Mouse (Mus musculus) right cerebral cortex, adult 18-20 months (tissue): ENCODE measurements around the gene Nfe2l1.
"Not testable (repeated sequence)": the region's sequence is repeated elsewhere in the genome, so short reads cannot be mapped to it uniquely, and the experiment has no call there.

Source experiments
- DNase-seq: peaks from one replicate; pipeline ENCODE4 v3.0.0; 2022; ENCODE audit warnings: mixed read lengths

Gene Nfe2l1

DNA sequence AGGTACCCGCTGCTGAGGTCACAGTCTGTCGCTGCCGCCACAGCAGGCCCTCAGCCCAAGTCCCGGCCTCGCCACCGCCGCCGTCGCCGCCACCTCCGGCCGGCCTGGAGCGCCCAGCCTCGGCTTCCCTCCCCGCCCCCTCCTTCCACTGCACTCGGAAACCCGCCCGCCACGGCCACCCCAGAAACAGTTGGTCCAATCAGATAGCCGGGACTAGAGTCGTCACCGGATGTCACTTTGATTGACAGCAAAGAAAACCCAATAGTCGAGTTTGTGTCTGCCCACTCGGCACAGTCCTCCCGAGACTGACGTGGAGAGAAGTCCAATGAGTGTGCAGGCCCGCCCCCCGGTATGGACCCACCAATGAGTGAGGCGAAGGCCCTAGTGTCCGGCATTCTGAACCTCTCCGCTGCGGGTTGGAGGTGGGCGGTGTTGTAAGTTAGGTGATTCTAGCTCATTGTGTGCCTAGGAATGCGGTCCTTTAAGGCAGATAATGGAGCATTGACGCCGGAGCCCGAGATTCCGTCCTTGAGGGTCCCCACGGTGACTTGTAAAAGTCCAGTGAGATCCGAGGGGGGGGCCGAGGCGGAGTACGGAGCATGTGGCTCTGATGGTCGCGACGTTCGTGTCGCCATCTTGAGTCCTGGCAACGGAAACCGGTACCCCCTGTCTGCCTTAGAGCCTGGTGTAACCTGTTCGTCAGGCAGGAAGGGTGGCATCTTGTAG is at the start of gene Nfe2l1:
Nfe2l1 (minus strand) TSS at position 156 of the 726 bp plus-strand sequence.
- peak; percentile 100 for DNase-seq

DNA sequence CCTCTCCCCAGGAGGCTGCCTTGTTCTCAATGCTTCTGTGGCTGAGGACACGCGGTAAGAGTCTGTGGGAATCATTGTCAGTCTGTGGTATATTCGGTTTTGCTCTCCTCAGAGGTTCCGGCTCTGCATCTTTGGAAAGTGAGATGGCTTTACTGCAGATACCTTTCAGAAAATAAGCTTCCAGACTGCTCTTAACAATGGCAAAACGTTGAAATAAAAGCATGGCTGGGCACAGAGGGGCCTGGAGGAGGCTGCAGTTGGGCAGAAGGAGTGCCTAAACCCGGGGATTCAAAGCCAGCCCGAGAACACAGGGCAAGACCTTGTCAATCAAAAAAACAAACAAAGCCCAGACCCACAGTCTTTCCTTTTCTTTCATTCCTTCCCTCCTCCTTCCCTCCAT is 49.6 kb upstream of the Nfe2l1 start:
- DNase-seq = no peak

GRCm38 (mm10) chr11:96878715-96879114 is 48.9 kb upstream of the Nfe2l1 start:
- DNase-seq = no peak

DNA sequence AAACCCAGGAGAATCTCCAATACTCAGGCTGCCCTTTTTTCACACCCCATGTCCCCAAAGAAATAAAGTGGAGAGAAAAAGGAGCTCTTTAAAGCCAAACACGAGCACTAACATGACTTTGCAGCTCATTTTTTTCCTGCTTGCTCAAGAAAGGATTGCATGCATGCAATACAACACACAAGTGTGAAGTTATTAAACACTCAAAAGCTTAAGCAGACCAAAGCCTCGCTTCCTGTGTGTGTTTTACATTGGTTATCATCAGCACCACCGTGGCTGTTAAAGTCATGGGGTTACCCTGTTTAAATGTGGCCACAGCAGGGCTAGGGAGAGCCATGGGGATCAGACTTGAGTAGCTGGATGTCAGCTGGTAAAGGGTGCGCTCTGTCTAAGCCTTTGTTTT is 47.3 kb upstream of the Nfe2l1 start:
- DNase-seq = no peak

DNA sequence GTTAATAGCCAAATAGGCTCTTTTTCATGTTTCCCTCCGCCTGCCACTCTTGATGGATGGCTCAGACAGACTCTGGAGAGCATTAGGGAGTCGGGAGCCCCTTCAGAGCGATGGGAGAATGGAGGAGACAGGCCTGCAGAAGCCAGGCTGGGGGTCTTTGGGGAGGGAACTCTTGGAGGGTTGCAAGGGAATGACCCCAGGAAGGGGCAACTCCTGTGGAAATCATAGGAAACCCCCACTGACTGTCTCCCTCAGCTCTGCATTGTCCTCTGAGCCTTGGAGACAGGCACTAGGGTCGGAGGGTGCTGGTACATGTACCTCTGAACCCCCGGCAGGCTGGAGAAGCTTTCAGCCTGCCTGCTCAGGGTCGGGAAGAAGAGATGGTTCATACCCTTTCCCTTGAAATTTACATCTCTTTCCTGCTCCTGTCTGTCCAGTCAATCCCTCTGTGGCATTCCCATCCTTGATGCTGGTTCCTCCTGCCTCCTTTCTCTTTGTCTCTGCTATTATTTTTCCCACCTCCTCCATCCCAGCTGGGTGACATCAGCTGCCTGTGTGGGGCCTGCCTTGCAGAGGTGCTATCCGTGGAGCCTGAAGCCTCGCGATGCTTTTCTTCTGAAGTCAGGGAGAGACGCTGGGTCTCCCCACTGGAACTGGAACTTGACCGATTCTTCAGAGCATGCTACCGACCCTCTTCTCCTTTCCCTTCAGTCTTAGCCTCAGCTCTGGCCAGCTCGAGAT is 46.7 kb upstream of the Nfe2l1 start:
- peak; percentile 37 for DNase-seq

DNA sequence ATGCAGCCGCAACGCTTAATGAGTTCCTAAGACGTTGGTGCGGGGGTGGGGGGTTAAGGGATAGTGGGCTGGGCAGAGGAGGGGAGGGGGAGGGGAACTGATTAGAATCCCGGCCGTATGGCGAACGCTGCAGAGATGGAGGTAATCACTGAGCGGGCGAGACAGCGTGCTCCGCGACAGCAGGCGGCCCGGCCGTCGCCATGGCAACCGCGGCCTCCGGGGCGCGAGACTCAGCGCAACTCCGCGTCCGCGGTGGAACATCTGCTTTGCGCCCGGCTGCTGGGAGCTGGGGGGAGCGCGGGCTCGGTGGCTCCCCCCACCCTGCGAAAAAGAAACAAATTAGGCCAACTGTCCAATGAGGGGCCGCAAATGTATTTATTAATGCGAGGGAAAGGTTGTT is 46.0 kb upstream of the Nfe2l1 start:
- DNase-seq = peak; percentile 88

GRCm38 (mm10) chr11:96875270-96875669 is 45.5 kb upstream of the Nfe2l1 start:
- DNase-seq = no peak

DNA sequence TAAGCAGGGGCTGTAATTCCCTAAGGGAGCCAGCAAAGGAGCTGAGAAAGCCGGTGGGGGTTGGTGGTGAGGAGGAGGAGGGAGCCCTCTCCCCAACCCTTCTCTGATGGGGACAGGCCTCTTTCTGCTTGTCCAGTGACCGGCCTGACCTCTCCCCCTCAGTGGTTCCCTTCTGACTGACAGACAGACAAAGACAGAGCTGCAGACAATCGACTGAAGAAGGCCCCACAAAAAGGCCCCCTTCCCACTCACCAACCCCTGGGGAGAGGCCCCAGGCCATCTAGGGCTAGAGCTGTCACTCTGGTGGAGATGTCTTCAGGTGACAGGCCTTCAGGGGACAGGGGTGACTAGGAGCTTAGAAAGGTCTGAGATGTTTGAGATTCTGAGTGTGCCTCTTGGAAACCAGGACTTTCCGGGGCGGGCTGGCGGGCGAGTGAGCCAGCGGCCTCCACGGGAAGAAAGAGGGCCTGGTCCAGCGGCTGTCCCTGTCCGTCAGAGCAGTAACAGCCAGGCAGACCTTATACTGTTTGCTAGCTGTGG is 43.9 kb upstream of the Nfe2l1 start:
- DNase-seq = no peak

DNA sequence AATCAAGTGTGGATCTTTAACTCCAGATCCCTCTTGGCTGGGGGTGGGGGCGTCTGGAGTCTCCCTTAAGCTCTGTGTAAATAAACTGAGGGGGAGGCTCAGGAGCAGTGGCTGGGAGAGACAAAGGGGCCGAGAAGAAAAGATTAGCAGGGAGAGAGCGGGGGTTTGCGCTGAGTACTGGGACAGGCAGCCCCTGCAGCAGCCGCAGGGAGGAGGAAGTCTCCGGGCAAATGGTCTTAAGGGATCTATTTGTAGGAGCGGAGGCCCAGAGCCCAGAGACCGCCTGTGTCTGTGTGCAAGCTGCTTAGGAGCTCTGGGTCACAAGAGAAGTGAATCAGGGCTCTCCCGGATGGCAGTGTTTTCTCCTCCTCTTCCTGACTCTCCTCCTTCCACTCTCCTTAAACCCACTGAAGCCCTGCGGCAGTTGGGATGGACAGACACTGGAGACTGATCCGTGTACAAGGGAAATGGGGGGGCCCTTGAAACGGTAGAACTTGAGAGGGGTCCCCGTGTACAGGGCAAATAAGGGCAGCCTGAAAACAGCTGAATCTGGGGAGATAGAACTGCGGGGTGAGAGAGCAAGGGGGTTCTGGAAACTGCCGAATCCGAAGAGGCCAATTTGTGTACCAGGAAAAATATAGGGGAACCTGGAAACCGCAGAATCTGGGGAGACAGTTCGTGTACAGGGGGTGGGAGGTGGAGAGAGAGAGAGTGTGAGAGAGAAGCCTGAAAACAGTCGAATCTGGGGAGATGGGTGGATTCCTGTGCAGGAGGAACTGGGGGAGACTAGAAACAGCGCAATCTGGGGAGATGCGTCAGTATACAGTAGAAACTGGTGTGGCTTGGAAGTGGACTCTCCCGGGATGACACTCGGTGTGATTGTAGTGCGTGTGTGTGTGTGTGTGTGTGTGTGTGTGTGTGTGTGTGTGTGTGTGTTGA is 42.9 kb upstream of the Nfe2l1 start:
- peak; percentile 21 for DNase-seq

DNA sequence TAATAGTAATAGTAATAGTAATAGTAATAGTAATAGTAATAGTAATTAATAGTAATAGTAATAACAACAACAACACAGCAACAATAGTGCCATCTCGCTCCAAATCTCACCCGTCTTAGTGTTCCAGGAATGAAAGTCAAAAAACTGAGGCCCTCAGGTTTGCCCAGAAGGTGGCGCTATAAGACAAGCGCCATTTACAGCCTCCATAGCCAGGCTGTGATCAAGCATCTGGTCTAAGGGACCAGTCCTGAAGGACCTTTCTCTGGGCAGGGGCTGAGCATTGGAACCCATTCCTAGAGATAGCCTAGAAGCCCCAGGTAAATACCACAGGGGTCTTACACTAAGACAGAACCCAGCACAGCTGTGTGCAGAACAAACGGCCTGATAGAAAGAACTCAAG is 37.4 kb upstream of the Nfe2l1 start:
- peak; percentile 54 for DNase-seq

DNA sequence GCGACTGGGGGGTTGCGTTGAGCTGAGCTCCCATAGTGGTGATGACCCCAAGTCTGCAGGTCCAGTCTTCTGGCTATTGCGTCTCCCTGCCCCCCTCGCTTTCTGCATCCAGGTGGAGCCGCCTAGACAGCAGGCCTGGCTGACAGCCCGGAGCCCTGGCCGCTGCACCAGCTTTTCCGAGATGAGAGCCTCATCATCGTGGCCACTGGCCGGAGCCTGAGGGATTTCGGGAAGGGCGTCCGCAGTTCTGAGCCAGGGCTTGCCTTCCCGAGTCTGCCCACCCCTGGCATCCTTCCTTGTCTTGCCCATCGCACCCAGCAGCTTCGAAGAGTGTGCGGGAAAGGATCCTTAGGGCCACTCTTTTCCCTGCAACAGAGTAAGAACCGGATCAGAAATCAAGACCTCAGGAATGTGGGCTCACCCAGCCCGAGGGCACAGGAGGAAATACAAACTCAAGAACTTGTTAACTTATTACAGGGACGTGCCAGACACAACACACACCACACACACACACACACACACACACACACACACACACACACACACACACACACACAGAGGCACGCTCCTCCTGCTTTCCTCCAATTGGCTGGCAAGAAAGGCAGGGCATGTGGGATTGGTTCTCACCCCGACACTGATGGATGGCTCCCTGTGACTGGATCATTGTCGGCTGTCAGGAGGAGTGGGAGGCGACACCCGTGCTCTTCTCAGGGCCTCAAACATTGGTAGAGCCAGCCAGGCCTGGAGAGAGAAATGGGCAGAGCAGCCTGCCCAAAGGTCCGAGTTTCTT is 33.6 kb upstream of the Nfe2l1 start:
- DNase-seq = no peak

DNA sequence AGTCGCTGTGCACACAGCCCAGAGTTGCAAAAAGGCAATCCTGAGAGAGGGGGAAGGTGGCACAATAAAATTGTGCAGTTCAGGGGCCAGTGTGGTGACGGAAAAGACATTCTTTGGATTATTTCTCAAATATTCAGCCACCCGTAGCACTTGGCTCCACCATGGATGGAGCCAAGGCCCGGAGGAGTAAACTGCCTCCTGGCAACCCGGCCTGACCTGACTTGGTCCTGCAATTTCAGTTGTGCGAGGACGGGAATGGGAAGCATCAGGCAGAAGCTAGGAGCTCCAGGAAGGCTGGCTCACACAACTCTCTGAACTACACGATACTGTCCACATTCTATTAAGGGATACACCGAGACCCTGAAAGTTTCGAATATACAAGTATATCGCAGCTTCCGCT is 32.8 kb upstream of the Nfe2l1 start:
- no peak for DNase-seq

DNA sequence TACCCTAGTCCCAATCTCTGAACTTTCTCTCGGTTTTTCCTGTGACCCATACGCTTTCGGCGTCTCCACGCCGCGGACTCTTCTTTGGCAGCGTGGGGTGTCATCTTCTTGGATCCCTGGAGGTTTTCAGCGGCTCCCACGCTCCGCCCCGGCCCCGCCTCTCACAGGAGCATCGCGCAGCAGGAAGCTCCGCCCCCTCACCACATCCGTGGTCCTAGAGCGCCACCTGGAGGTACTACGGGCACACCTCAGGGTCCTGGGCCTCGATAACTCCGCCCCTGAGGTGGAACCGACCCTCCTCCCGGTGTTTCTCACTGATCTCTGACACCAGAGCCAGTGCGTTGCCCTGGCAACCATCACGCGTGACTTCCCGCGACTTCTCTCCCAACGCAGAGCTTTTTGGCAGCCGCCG is 32.1 kb upstream of the Nfe2l1 start:
- peak; percentile 93 for DNase-seq

DNA sequence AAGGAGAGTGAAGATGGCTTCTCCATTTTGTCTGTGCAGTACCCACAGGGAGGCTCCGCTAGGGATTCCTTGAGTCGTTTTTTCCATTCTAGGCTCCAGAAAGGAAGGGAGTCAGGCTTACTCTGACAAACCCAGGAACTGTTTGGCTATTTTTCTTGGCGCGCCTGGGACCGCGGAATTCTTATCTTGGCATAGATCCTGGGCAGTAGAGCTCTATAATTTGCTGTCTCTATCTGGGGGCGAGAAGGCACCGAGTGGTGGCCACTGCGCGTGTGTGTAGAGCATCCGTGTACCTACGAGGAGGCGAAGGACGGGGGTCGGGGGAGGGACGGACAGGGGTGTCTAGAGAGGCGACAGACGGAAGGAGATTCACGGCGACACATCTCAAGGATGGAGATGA is 31.7 kb upstream of the Nfe2l1 start:
- DNase-seq = no peak

- peak; percentile 70 for DNase-seq
Observed at GRCm38 (mm10) chr11:96860564-96860963, 30.8 kb upstream of the Nfe2l1 start.

- no peak for DNase-seq
Observed at GRCm38 (mm10) chr11:96859635-96860034, 29.9 kb upstream of the Nfe2l1 start.

DNA sequence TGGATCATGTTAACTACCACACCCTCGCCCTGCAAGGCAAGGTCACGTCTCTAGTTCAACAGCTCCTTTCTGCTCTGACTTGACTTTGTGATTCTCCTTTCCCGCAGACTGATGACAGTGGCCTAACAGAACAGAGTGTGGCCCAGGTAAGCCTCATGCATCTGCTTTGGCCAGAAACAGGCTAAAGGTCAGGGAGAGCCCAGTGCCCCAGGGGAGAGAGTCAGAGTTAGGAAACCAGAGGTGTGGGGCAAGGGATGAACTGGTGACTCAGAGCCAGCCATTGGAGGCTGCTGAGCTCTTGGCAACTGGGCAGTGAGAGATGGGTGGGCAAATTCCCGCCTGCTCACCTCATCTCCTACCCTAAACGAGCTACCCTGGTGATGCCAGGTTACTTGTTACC is 27.7 kb upstream of the Nfe2l1 start:
- no peak for DNase-seq

GRCm38 (mm10) chr11:96849681-96850467 is 20.1 kb upstream of the Nfe2l1 start, which contains the start of gene Copz2:
Copz2 (plus strand) TSS chr11:96849870.
- DNase-seq = no peak

DNA sequence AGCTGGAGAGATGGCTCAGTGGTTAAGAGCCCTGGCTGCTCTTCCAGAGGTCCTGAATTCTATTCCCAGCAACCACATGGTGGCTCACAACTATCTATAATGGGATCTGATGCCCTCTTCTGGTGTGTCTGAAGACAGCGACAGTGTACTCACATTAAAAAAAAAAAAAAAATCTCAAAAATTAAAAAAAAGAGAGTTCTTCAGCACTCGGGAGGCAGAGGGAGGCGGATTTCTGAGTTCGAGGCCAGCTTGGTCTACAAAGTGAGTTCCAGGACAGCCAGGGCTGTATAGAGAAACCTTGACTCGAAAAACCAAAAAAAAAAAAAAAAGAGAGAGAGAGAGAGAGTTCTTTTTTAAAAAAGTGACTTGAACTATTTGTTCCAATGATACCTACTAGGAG is 19.4 kb upstream of the Nfe2l1 start:
- not testable (repeated sequence) for DNase-seq

DNA sequence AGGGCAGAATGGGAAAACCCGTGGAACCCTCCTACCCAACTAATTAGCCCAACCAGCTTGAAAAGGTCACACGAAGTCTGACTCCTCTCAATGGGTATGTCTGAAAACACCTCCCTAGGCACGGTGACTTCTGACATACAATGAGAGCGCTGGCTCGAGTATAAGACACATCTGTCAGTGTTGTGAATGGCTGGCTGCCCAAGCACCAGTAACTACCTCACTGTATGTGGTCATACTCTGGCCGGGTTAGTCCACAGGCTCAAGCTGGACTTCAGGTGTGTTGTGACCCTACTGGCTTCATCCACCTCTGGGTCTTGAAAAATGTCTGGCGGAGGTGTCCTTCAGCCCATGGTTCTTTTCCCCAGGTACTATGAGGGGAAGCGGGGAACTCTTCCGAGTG is 18.9 kb upstream of the Nfe2l1 start:
- no peak for DNase-seq

- no peak for DNase-seq
Observed at GRCm38 (mm10) chr11:96847240-96847639, 17.5 kb upstream of the Nfe2l1 start.
